Mouse (Mus musculus) layer of hippocampus, adult 2 months (tissue): ENCODE measurements around the gene Hipk1. TPM values are rescaled to one million over a fixed set of nuclear protein-coding genes. Genes with fewer than 3 reads are reported as not detected.
A peak's percentile ranks its signal among the peaks of the same experiment; 100 is the strongest.
"Not testable (repeated sequence)": the region's sequence is repeated elsewhere in the genome, so short reads cannot be mapped to it uniquely, and the experiment has no call there.

ENCODE experiments used
- DNase-seq, 2 experiments: peaks; one replicate each; pipeline ENCODE4 v3.0.0; 2022; ENCODE audit warnings: low spot score in 2 of 2
- H3K27ac ChIP-seq: fragments of 200-600 bp; 2 replicates; pipeline ENCODE4 v1.8.1; 2022
- H3K4me3 ChIP-seq: fragments of 200-600 bp; 2 replicates; pipeline ENCODE4 v1.8.1; 2022; ENCODE audit warnings: mild to moderate bottlenecking
- CTCF ChIP-seq: fragments of 200-600 bp; conservative IDR thresholded peaks from 2 replicates; pipeline ENCODE4 v1.8.1; 2022; ENCODE audit warnings: antibody characterized with exemption, mild to moderate bottlenecking, moderate library complexity
- long read RNA-seq, 2 experiments: library from polyadenylated mRNA; stranded (forward); transcript quantifications; one replicate each; pipeline ENCODE4 v2.0.0; 2021; ENCODE audit warnings: borderline mapping rate in 2 of 2
- total RNA-seq, 2 experiments: library from RNA; stranded (reverse); gene quantifications; 2 replicates each; pipeline ENCODE4 v1.2.3; 2021

Hipk1 gene
- 100 to 1,000 TPM; 128 to 134 TPM for total RNA-seq
- long read RNA-seq, experiment 1, full-length matches to known transcripts = 19 of 46 reads
- long read RNA-seq, experiment 1, partial matches to known transcripts = 24 of 46 reads
- long read RNA-seq, experiment 1, other reads (novel, unspliced or antisense) = 3 of 46 reads
- long read RNA-seq, experiment 2, full-length matches to known transcripts = 19 of 57 reads
- long read RNA-seq, experiment 2, partial matches to known transcripts = 15 of 57 reads
- long read RNA-seq, experiment 2, other reads (novel, unspliced or antisense) = 23 of 57 reads

DNA sequence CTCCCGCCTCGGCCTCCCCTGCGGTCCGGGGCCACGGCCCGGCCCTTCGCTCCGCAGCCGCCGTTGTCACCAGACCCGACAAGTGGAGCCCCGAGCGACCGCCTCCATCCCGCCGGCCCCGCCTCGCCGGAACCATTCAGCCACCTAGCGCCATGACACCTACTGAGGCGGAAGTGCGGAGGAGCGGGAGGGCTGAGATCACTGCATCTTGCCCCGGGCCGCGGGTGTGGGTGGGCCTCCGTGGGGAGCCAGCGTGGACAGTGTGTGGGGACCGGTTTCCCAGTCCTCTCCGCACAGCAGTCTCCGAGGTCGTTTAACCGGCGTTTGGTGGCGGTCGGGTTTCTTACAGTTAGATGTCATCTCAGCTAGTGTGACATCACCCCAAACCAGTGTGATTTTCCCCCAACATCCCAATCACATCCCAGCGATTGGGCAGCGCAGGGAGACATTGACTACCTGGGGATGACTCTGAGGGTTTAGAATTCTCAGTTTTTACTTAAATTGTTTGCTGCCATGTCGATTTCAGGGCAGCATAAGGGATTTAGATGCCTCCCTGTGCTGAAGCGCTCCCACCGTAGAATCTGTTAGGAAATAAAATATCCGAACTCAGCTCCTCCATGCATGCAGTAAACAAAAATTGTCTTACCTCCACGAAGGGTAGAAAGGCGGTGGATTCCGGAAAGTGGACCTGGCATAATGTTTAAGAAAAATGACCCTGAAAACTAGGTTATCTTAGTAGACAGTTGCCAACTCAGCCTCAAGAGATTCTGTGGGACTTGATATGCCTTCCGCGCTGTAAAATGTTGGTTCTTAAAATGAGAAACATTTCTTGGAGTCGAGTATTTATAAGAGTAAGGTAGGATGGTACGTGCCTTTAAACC lies at the start of gene Hipk1:
Gene Hipk1 (minus strand): TSS at position 334 of the 881 bp plus-strand sequence.
- Histone ChIP-seq H3K4me3 (peak within 1 kb of the TSS; percentile 89), H3K27ac (peak within 1 kb of the TSS; percentile 99)
- TF ChIP-seq CTCF = peak; percentile 29
- DNase-seq = peak; percentile 94

DNA sequence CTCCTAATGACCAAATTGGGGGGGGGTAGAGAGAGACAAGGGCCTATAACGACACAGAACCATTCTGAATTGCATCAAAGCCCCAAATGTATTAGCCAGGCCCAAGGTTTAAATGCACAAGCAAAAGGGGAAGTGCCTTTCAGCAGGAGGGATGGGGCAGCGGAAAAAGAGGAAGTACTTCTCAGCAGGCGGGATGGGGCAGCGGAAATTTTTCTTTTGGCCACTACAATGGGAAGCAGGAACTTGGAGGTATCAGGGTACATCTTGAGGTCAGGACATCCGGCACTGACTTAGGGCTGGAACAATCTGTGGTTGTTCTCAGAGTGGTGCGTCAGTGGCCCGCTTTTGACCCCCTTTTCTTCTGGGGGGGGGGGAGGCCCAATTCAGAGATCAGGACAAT lies 49.6 kb upstream of the Hipk1 start:
- not testable (repeated sequence) for DNase-seq, H3K4me3 ChIP-seq, H3K27ac ChIP-seq

DNA sequence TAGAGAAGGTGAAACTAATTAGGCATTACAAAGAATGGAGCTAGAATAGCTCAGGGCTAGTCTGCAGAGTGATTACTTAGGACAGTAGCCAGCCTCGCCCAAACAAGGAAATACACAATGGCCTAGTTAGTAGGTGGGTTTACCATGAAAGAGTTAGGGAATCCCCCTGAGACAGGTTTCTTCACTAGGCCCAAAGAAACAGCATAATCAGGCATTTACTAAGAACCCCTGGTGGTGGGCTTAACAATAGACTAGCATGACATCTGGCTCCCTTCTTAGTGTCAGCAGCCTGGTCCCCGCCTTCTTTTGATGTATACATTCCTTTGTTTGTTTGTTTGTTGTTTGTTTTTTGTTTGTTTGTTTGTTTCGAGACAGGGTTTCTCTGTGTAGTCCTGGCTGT lies 48.8 kb upstream of the Hipk1 start:
- H3K4me3 ChIP-seq, H3K27ac ChIP-seq, DNase-seq: not testable (repeated sequence)

DNA sequence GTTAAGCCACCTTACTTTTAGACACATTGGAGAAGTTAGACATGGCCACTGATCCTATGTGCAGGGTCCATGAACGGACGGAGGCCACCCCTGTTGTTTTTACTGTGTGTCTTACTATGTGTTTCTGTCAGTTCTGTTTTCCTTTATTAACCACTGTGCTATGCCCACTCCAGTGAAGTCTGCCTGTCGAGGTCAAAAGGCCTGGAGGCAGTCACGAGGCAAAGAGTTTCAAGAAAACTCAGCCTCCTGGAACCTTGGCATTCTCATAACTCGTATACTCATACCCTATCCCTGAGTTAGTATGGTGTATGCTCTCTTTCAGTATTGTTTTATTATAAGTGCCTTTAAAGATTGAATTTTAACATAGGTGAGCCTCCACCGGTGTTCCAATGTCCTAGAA lies 48.3 kb upstream of the Hipk1 start:
- DNase-seq = no peak
- Histone ChIP-seq H3K27ac (no peak overlapping the region), H3K4me3 (no peak overlapping the region)
- no peak for TF ChIP-seq CTCF

DNA sequence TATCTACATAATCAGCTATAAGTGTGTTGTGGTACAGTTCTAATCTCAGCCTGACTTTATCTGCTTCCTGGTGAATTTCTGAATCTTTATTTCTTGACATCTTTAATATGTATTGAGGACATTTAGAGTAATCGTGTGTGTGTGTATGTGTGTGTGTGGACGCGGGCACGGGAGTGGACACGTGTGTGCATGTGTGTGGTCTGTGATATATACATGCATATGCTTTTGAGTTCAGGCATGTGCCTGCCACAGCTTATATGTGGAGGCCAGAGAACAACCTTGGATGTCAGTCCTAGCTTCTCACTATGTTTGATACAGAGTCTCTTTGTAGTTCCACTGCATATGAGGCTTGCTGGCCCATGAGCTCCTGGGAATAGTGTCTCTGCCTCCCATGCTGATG lies 45.1 kb upstream of the Hipk1 start:
- TF ChIP-seq CTCF = no peak
- no peak for DNase-seq
- Histone ChIP-seq H3K4me3 (peak overlapping the region; percentile 23; the same call in 1 of the 2 replicates), H3K27ac (peak overlapping the region; percentile 25)

DNA sequence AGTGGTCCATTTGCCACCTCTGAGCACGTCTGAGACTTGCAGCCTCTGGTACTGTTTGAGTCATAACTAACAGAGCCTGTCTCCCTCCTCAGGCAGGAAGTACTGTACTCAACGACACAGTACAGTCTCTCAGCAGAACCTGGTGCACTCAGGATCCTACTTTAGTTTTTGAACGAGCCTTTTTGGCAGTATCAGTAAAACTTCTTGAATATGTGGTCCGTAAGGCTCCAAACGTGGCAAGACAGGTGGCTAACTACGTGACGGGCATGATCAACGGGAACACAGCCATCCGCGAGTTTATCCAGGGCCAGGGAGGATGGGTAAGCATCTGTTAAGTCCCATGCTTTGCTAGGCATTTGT lies 44.6 kb upstream of the Hipk1 start:
- TF ChIP-seq CTCF = 0 out of 2 replicates have a peak, but pooled peaks have one; percentile 8
- no peak for DNase-seq
- Histone ChIP-seq H3K4me3 (peak overlapping the region; percentile 23; the same call in 1 of the 2 replicates), H3K27ac (peak overlapping the region; percentile 25)

DNA sequence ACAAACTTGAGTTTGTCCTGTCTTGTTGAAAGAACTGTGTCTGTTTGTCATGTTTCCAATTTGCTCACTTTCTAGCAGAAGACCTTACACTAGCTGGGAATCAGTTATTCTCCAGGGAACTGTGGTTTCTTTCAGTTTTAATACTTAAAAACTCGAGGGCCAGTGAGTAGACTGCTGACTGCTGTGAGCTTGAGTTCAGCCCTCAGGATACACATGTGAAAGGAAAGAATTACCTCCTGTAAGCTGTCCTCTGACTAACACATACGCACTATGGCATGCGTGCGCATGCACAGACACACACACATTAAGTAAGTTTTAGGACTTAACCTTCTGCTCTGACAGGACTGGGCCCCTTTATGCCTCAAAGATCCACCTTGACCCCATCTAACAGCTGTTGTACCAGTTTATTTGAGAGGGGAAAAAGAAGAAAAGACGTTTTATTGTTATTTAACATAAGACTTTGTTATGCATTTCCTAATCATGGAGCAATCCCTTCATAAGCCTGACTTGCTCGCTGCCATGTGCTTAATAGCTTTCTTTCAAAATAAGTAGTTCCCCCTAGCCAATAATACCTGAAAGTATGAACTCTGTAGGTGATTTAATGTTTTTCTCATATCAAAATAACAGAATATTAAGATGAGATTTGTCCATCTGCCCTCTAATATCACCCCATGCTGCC lies 44.0 kb upstream of the Hipk1 start:
- peak overlapping the region; percentile 25; the same call in 1 of the 2 replicates for H3K27ac ChIP-seq
- no peak overlapping the region for H3K4me3 ChIP-seq
- no peak for TF ChIP-seq CTCF
- DNase-seq = no peak

DNA sequence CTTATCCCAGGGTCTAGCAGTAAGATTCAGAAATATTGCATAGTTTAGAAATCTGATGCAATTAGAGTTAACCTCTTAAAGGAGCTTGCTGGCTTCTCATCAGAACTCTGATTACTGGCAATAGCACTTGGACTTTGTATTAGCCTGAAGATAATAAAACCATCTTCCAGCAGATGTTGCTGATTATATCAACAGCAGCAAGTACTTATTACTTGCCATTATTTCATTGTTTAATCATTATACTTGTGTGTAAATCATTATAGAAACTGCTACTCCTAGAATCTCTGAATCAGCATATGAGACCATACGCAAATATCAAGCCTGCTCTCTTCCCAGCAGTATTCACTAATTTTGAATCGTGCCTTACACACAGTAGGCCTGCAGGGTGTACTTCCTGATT lies 42.6 kb upstream of the Hipk1 start:
- no peak overlapping the region for H3K27ac ChIP-seq
- DNase-seq = no peak
- no peak overlapping the region for H3K4me3 ChIP-seq
- TF ChIP-seq CTCF = no peak

DNA sequence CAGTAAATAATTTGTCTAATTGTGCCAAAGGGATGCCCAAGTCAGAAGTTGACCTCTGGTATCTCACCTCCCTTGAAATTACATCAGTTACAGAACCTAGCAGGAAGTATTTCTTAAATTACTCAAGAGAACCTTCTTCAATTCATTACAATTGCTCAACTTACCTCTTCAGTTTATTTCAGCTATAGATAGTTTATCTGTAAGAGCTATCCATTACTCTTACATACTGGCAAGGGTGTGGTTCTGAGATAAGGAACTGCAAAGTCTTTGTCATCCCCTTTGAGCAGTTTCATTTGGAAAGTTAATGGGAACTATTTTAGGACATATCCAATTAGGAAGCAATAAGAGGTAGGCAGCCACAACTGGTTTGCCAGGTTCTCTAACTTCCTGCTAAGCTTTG lies 41.1 kb upstream of the Hipk1 start, which contains the start of gene Bcl2l15:
Gene Bcl2l15 (plus strand): TSS at position 176 of the 400 bp plus-strand sequence.
- no peak for DNase-seq
- no peak within 1 kb of the TSS for H3K4me3 ChIP-seq

DNA sequence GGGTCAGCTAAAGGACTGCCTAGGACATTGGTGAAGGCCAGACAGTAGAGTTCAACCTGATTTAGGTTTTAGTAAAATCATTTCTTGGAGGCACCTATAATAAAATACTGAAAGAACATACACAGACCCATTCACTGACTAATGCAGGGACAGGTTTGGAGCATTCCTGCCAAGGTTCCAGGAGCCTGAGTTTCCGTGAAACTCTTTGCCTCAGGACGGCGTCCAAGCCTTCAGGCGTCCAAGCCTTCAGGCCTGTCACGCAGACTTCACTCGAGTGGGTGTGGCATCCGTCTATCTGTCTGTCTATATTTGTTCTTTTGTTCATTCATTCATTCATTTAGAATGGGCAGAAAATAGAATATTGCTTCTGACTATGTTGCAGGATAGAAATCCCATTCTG lies 39.8 kb upstream of the Hipk1 start:
- Histone ChIP-seq H3K27ac (no peak overlapping the region), H3K4me3 (no peak overlapping the region)
- no peak for DNase-seq
- TF ChIP-seq CTCF = no peak

More for the DNA sequence above, 41.1 kb upstream of the Hipk1 start, which contains the start of gene Bcl2l15:
- TF ChIP-seq CTCF = no peak
- H3K27ac ChIP-seq = no peak within 1 kb of the TSS

DNA sequence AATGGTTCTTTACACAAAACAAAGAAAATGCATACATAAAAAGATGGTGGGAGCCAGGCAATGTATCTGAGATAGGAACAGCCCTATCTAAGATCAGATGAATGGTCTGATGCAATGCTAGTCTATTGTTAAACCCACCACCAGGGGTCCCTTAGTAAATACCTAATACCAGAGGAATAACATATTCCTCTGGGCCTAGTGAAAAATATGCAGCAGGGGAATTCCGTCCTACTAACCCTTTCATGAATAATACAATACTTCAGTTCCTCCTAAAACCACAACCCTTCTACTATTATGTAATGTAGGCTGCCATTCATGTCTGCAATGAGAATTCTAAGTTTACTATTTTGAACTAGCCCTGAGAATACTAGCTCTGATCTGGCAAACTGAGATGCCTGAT lies 39.3 kb upstream of the Hipk1 start:
- not testable (repeated sequence) for H3K4me3 ChIP-seq, DNase-seq, H3K27ac ChIP-seq
- TF ChIP-seq CTCF = peak; percentile 55

DNA sequence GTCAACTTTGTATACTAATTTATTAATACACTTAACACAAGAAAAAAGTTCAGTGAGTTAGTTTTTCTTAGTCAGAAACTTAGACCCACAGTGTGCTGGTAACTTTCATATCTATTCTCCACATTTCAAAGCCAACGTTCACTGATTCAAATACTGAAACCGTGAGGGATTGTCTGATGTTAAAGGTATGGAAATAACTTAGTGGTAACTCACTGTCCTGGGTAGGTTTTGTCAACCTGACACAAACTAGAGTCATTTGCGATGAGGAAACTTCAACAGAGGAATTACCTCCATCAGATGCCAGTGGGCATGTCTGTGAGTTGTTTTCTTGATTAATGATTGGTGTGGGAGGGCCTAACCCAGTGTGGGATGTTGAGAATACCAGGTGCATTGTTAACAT lies 37.7 kb upstream of the Hipk1 start:
- TF ChIP-seq CTCF = no peak
- H3K27ac ChIP-seq = no peak overlapping the region
- DNase-seq = no peak
- no peak overlapping the region for H3K4me3 ChIP-seq

DNA sequence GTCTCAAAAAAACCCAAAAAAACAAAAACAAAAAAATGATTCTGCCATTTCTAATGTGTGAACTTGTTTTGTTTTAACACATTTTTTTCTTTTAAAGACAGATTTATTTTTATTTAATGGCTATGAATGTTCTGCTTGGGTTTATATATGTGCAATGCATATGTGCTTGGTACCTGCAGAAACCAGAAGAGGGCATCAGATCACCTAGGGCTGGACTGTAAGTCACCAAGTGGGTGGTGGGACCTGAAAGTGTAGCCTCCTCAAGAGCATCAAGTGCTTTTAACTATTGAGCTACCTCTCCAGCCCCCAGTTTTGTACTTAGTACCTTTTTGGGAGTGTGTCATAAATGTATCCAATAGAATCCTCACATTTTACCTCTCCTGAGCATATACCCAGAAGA lies 36.2 kb upstream of the Hipk1 start:
- Histone ChIP-seq H3K27ac (no peak overlapping the region), H3K4me3 (no peak overlapping the region)
- DNase-seq = no peak
- peak; percentile 39 for TF ChIP-seq CTCF
